Mouse (Mus musculus) heart, embryonic 13.5 days (tissue): Measurements from ENCODE around the gene AC124108.1. TPM values are rescaled to one million over a fixed set of nuclear protein-coding genes. Genes with fewer than 3 reads are reported as not detected.

Experiments used
- ATAC-seq: fragments of 200-750 bp; cut with Nextera tagmentation; 2 replicates; pipeline ENCODE4 v1.8.0; 2017; ENCODE audit warnings: moderate TSS enrichment; ENCODE audit not compliant: insufficient number of reproducible peaks, low FRiP score, low TSS enrichment; ENCODE audit errors: extremely low read depth
- H3K27ac ChIP-seq: fragments of 300-500 bp; sonication (generic); replicated peaks from 2 replicates; pipeline ENCODE4 v1.5.1; 2015; ENCODE audit warnings: moderate library complexity, mild to moderate bottlenecking, inconsistent platforms
- H3K27me3 ChIP-seq: fragments of 300-500 bp; sonication (generic); replicated peaks from 2 replicates; pipeline ENCODE4 v1.6.1; 2015; ENCODE audit warnings: mild to moderate bottlenecking, inconsistent platforms
- H3K36me3 ChIP-seq: fragments of 300-500 bp; sonication (generic); 2 replicates; pipeline ENCODE4 v1.6.1; 2015; ENCODE audit warnings: mild to moderate bottlenecking, inconsistent platforms
- H3K4me1 ChIP-seq: fragments of 300-500 bp; sonication (generic); 2 replicates; pipeline ENCODE4 v1.6.1; 2015; ENCODE audit warnings: inconsistent platforms
- H3K4me2 ChIP-seq: fragments of 300-500 bp; sonication (generic); 2 replicates; pipeline ENCODE4 v1.6.1; 2015; ENCODE audit warnings: inconsistent platforms, mild to moderate bottlenecking, moderate library complexity
- H3K4me3 ChIP-seq: fragments of 300-500 bp; sonication (generic); 2 replicates; pipeline ENCODE4 v1.5.1; 2015; ENCODE audit warnings: moderate library complexity, mild to moderate bottlenecking, inconsistent platforms
- H3K9ac ChIP-seq: fragments of 300-500 bp; sonication (generic); 2 replicates; pipeline ENCODE4 v1.6.1; 2015; ENCODE audit warnings: inconsistent platforms, mild to moderate bottlenecking, moderate library complexity
- H3K9me3 ChIP-seq: fragments of 300-500 bp; sonication (generic); 2 replicates; pipeline ENCODE4 v1.6.1; 2016; ENCODE audit warnings: inconsistent platforms
- WGBS: fragments of 180-500 bp; shearing (Covaris S2); methylation state at CpG from one replicate; pipeline ENCODE4 v1.1.7; 2015; ENCODE audit warnings: mixed read lengths; 5-methylcytosine and 5-hydroxymethylcytosine counted together
- polyA plus RNA-seq: library from polyadenylated mRNA; unstranded; fragments of >200 nt; fragmentation: Nextera tagmentation; extraction: Ambion mirVana; gene quantifications from 2 replicates; pipeline ENCODE4 v1.2.1, GENCODE M21; 2015

Gene AC124108.1
- polyA plus RNA-seq, 1 experiment from 2014 or later: not detected

- H3K27ac ChIP-seq: no peak overlapping the region
- no peak for ATAC-seq
- 65% methylated on average over 9 of the region's 9 CpGs for WGBS
Measured at GRCm38 (mm10) chr1:132195100-132195499, 3.8 kb downstream of the AC124108.1 start.

DNA sequence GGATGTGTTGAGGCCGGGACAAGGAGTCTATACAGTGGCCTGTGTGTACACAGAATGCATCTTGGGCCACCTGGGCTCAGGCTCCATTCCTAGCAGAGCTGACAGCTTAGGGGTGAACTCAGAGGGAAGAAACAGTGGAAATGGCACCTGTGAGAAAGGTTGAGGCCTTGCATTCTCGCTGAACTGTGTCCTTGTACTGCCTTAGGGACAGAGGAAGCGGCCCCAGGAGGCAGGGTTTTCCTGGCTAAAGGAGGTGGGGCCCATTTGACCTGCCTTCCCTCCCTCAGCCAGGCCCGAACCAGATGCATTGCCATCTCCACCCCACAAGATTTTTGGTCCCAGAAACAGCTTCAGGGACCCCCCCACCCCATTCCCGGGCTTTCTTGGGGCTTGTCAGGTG is 4.4 kb downstream of the AC124108.1 start:
- no peak overlapping the region for H3K4me2 ChIP-seq
- no peak overlapping the region for H3K4me3 ChIP-seq
- no peak overlapping the region for H3K27ac ChIP-seq
- 46% methylated on average over 5 of the region's 5 CpGs for WGBS
- no peak for ATAC-seq
- peaks cover 43% of the 10 kb centered on the region for H3K4me1 ChIP-seq
- H3K27me3 ChIP-seq: peaks cover 96% of the 10 kb centered on the region
- H3K9ac ChIP-seq: no peak overlapping the region
- H3K36me3 ChIP-seq: no peaks in the 10 kb centered on the region
- no peaks in the 10 kb centered on the region for H3K9me3 ChIP-seq

More at GRCm38 (mm10) chr1:132195100-132195499, 3.8 kb downstream of the AC124108.1 start:
- Histone ChIP-seq H3K4me3 (no peak overlapping the region), H3K4me2 (no peak overlapping the region), H3K9me3 (no peaks in the 10 kb centered on the region), H3K36me3 (no peaks in the 10 kb centered on the region), H3K9ac (no peak overlapping the region), H3K27me3 (peaks cover 96% of the 10 kb centered on the region), H3K4me1 (peaks cover 43% of the 10 kb centered on the region)

- ATAC-seq: no peak
- Histone ChIP-seq H3K27ac (no peak overlapping the region), H3K36me3 (no peaks in the 10 kb centered on the region), H3K9ac (no peak overlapping the region), H3K27me3 (peaks cover 95% of the 10 kb centered on the region), H3K4me2 (no peak overlapping the region), H3K4me3 (no peak overlapping the region), H3K9me3 (no peaks in the 10 kb centered on the region), H3K4me1 (peaks cover 37% of the 10 kb centered on the region)
- WGBS: 42% methylated on average over 7 of the region's 7 CpGs
Measured at GRCm38 (mm10) chr1:132196337-132196736, 5.1 kb downstream of the AC124108.1 start.

DNA sequence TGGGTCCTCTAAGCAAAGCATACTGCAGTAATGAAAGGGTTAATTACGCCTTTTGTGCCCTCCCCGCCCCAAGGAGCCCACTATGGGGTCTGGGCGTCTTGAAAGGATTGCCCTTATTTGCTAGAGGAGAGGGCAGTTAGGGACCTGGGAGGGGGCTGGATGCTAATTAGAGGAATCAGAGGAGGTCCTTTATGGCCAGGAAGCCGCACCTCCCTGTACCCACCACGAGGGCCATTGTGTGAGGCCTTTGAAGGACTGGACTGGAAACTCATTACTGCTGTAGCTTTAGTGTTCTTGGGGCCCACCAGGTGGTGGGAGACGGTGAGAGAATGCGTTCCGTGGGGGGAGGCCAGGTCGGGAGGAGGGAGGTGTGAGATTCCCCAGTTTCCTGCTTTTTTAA is 6.4 kb downstream of the AC124108.1 start:
- ATAC-seq: no peak
- Histone ChIP-seq H3K36me3 (no peaks in the 10 kb centered on the region), H3K4me2 (no peak overlapping the region), H3K4me3 (no peak overlapping the region), H3K9ac (no peak overlapping the region), H3K4me1 (peaks cover 29% of the 10 kb centered on the region), H3K27ac (no peak overlapping the region), H3K9me3 (no peaks in the 10 kb centered on the region), H3K27me3 (peaks cover 95% of the 10 kb centered on the region)
- 21% methylated on average over 9 of the region's 9 CpGs for WGBS

DNA sequence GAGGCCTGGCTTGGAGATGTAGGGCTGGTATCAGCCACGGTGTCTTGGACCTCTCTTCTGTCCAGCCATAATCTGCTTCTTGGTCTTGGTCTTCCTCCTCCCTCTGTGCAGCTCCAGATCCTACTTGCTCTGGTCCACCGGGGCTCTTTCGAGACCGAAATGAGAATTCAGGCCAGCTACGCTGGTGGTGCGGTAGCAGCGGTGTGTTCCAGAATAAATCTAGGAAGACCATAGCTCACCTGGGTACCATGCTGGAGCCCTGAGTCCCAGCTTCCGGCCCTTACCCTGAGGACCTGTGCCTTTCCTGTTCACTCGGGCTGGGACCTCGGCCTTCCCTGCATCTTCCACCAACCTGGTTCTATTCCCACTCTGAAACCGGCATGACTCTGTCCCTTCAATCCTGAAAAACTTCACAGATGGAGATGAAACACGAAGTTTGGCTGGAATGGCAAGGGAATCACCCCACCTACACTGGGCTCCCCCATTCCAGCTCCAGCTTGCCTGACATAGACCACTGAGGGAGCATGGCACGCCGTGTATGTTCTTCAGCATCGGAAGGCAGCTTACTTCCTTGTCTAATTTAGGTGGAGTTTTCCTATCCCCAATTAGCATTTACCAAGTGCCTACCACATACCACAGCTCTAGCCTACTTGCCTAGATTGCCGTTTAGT is 7.3 kb downstream of the AC124108.1 start:
- no peak overlapping the region for H3K4me3 ChIP-seq
- no peaks in the 10 kb centered on the region for H3K9me3 ChIP-seq
- peaks cover 95% of the 10 kb centered on the region for H3K27me3 ChIP-seq
- no peak for ATAC-seq
- WGBS: 77% methylated on average over 16 of the region's 16 CpGs
- H3K9ac ChIP-seq: no peak overlapping the region
- H3K4me1 ChIP-seq: peaks cover 29% of the 10 kb centered on the region
- H3K36me3 ChIP-seq: no peaks in the 10 kb centered on the region
- no peak overlapping the region for H3K27ac ChIP-seq
- no peak overlapping the region for H3K4me2 ChIP-seq

- Histone ChIP-seq H3K4me2 (no peak overlapping the region), H3K36me3 (no peaks in the 10 kb centered on the region), H3K4me3 (no peak overlapping the region), H3K27me3 (peaks cover 94% of the 10 kb centered on the region), H3K4me1 (peaks cover 27% of the 10 kb centered on the region), H3K27ac (no peak overlapping the region), H3K9me3 (no peaks in the 10 kb centered on the region), H3K9ac (no peak overlapping the region)
- ATAC-seq: no peak
- 81% methylated on average over 6 of the region's 6 CpGs for WGBS
Measured at GRCm38 (mm10) chr1:132199244-132199643, 8.0 kb downstream of the AC124108.1 start.

- Histone ChIP-seq H3K27me3 (peaks cover 92% of the 10 kb centered on the region), H3K4me3 (peak overlapping the region; percentile 24), H3K36me3 (no peaks in the 10 kb centered on the region), H3K4me2 (peak overlapping the region; percentile 57), H3K9ac (0 out of 2 replicates have a peak overlapping the region, but pooled peaks have one; percentile 10), H3K27ac (no peak overlapping the region), H3K9me3 (no peaks in the 10 kb centered on the region), H3K4me1 (peaks cover 20% of the 10 kb centered on the region)
- WGBS: 19% methylated on average over 12 of the region's 12 CpGs
- ATAC-seq: no peak
Measured at GRCm38 (mm10) chr1:132199934-132200333, 8.7 kb downstream of the AC124108.1 start.

- WGBS: 32% methylated on average over 11 of the region's 11 CpGs
- Histone ChIP-seq H3K36me3 (no peaks in the 10 kb centered on the region), H3K27me3 (peaks cover 85% of the 10 kb centered on the region), H3K4me1 (peaks cover 18% of the 10 kb centered on the region), H3K4me2 (peak overlapping the region; percentile 57), H3K9me3 (no peaks in the 10 kb centered on the region), H3K4me3 (no peak overlapping the region), H3K9ac (0 out of 2 replicates have a peak overlapping the region, but pooled peaks have one; percentile 10), H3K27ac (no peak overlapping the region)
- ATAC-seq: no peak
Measured at GRCm38 (mm10) chr1:132200562-132201510, 9.6 kb downstream of the AC124108.1 start.

GRCm38 (mm10) chr1:132201511-132201860 is 10.2 kb downstream of the AC124108.1 start:
- Histone ChIP-seq H3K4me1 (peaks cover 22% of the 10 kb centered on the region), H3K4me2 (no peak overlapping the region), H3K4me3 (no peak overlapping the region), H3K27ac (no peak overlapping the region), H3K9ac (no peak overlapping the region), H3K36me3 (no peaks in the 10 kb centered on the region), H3K27me3 (peaks cover 82% of the 10 kb centered on the region), H3K9me3 (no peaks in the 10 kb centered on the region)
- 34% methylated on average over 4 of the region's 4 CpGs for WGBS
- no peak for ATAC-seq

- Histone ChIP-seq H3K4me1 (peaks cover 22% of the 10 kb centered on the region), H3K27ac (no peak overlapping the region), H3K9ac (no peak overlapping the region), H3K9me3 (no peaks in the 10 kb centered on the region), H3K4me2 (no peak overlapping the region), H3K27me3 (peaks cover 78% of the 10 kb centered on the region), H3K36me3 (no peaks in the 10 kb centered on the region), H3K4me3 (no peak overlapping the region)
- 48% methylated on average over 2 of the region's 2 CpGs for WGBS
- no peak for ATAC-seq
Measured at GRCm38 (mm10) chr1:132201936-132202335, 10.7 kb downstream of the AC124108.1 start.

GRCm38 (mm10) chr1:132202771-132203170 is 11.5 kb downstream of the AC124108.1 start:
- H3K4me2 ChIP-seq: no peak overlapping the region
- H3K9ac ChIP-seq: no peak overlapping the region
- ATAC-seq: no peak
- H3K27ac ChIP-seq: no peak overlapping the region
- H3K36me3 ChIP-seq: no peaks in the 10 kb centered on the region
- peaks cover 74% of the 10 kb centered on the region for H3K27me3 ChIP-seq
- H3K9me3 ChIP-seq: no peaks in the 10 kb centered on the region
- no peak overlapping the region for H3K4me3 ChIP-seq
- H3K4me1 ChIP-seq: peaks cover 23% of the 10 kb centered on the region
- WGBS: 77% methylated on average over 5 of the region's 5 CpGs
